Mouse (Mus musculus) myocyte (in vitro differentiated cells): Measurements from ENCODE around the gene Syt11.
"Not testable (repeated sequence)": the region's sequence is repeated elsewhere in the genome, so short reads cannot be mapped to it uniquely, and the experiment has no call there.

Experiments used
- CEBPB ChIP-seq: IDR thresholded peaks from 2 replicates; pipeline ENCODE4 v1.6.1; 2011; ENCODE audit warnings: mild to moderate bottlenecking, moderate library complexity; ENCODE audit not compliant: poor library complexity, insufficient read depth, severe bottlenecking
- E2F4 ChIP-seq: IDR thresholded peaks from one replicate; pipeline ENCODE4 v1.6.1; 2011; ENCODE audit warnings: mild to moderate bottlenecking, control low read depth, moderate library complexity; ENCODE audit not compliant: insufficient read depth
- MAX ChIP-seq: IDR thresholded peaks from one replicate; pipeline ENCODE4 v1.6.1; 2011; ENCODE audit warnings: low read depth, mild to moderate bottlenecking, control low read depth
- MYOD1 ChIP-seq, 3 experiments: IDR thresholded peaks; one replicate each; pipeline ENCODE4 v1.6.1; 2011; ENCODE audit warnings: control low read depth in 2 of 3, low read depth in 2 of 3, mild to moderate bottlenecking in 2 of 3, moderate library complexity in 1 of 3; ENCODE audit not compliant: insufficient read length in 2 of 3, control insufficient read depth in 1 of 3
- MYOG ChIP-seq, 3 experiments: IDR thresholded peaks; one replicate each; pipeline ENCODE4 v1.6.1; 2011; ENCODE audit warnings: control low read depth in 2 of 3, low read depth in 2 of 3, mild to moderate bottlenecking in 2 of 3; ENCODE audit not compliant: insufficient read length in 2 of 3, control insufficient read depth in 1 of 3, insufficient read depth in 1 of 3
- POLR2A ChIP-seq: IDR thresholded peaks from one replicate; pipeline ENCODE4 v1.6.1; 2011; ENCODE audit warnings: low read depth, mild to moderate bottlenecking, control low read depth, moderate library complexity; ENCODE audit not compliant: insufficient read length
- POLR2AphosphoS2 ChIP-seq: IDR thresholded peaks from one replicate; pipeline ENCODE4 v1.6.1; 2011; ENCODE audit warnings: low read depth, control low read depth; ENCODE audit not compliant: insufficient read length
- REST ChIP-seq: IDR thresholded peaks from one replicate; pipeline ENCODE4 v1.6.1; 2011; ENCODE audit warnings: mild to moderate bottlenecking, control low read depth, moderate library complexity; ENCODE audit not compliant: insufficient read depth, insufficient read length
- SRF ChIP-seq: IDR thresholded peaks from one replicate; pipeline ENCODE4 v1.6.1; 2011; ENCODE audit warnings: low read depth; ENCODE audit not compliant: control insufficient read depth, insufficient read length
- TCF12 ChIP-seq: IDR thresholded peaks from one replicate; pipeline ENCODE4 v1.6.1; 2011; ENCODE audit warnings: mild to moderate bottlenecking, control low read depth; ENCODE audit not compliant: poor library complexity, insufficient read depth, severe bottlenecking
- TCF3 ChIP-seq: IDR thresholded peaks from one replicate; pipeline ENCODE4 v1.6.1; 2011; ENCODE audit warnings: low read depth, control low read depth; ENCODE audit not compliant: insufficient read length
- USF1 ChIP-seq: IDR thresholded peaks from one replicate; pipeline ENCODE4 v1.6.1; 2011; ENCODE audit warnings: low read depth, mild to moderate bottlenecking, control low read depth, moderate library complexity

DNA sequence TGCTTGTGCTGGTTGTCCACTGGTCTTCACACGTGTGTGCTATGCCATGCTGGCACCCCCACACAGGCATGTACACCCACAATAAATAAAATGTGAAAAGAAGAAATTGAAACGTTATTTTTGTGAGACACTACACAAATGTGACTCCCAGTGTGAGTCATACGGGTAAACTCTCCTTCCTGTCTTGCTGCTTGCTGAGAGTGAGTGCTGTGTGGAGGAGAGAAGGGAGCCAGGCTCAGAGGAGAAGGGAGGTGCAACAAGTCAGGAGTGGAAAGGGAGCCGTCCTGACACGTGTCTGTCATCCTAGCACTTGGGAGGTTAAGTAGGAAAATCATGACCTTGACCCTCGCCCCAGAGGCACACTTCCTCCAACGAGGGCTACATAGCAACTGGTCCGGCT, 11.8 kb upstream of the Syt11 start:
- not testable (repeated sequence) for TF ChIP-seq POLR2A; TCF3; CEBPB; E2F4; MAX; TCF12; POLR2AphosphoS2; USF1; MYOD1 (IDR thresholded peaks at IDR 0.05; ENCODE audit: control insufficient read depth in 1 of 3, insufficient read length in 2 of 3, low read depth in 2 of 3); SRF; MYOG (IDR thresholded peaks at IDR 0.05; ENCODE audit: control insufficient read depth in 1 of 3, insufficient read depth in 1 of 3, insufficient read length in 2 of 3, low read depth in 2 of 3); REST
